Comparison of ENCODE assay signal across 18 mouse cellular contexts in the genomic region with DNA sequence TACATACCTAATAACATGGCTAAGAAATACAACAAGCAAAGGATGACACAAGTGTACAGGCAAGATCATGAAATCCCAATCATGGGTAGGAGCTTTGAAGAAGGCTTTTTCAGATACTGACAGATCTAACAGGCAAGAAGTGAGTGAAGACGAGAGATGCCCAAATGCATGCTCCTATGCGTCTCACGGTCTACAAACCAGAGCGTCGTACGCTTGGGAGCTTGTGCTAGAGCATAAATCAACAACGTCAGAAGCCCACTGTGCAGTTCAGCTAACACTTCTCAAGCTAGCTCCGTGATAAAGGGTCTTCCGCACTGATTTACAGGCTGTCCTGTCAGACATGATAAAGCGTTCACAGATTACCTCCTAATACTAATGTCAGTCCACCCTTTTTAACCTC.
"Had no signal": no experiment of that assay in that cellular context is flagged by ENCODE, and none has a peak within 500 bp of the region (broad histone marks: within the 10 kb centered on the region; RNA-seq: fewer than 3 reads in every experiment).

No protein-coding gene starts in this region.

- H3K4me2 ChIP-seq: lung, embryonic 14.5 days; neural tube, embryonic 13.5 days; neural tube, embryonic 15.5 days had no signal

- H3K4me3 ChIP-seq: midbrain, embryonic 10.5 days; myocyte; neural tube, embryonic 13.5 days; neural tube, embryonic 15.5 days had no signal

- H3K9me3 ChIP-seq: midbrain, embryonic 10.5 days; neural tube, embryonic 13.5 days; neural tube, embryonic 15.5 days had no signal

- ATAC-seq: midbrain, embryonic 16.5 days had no signal

- DNase-seq: lung, adult 18-20 months; lung, embryonic 14.5 days; lung, postnatal 10 days; lung, postnatal 4 days; midbrain, embryonic 14.5 days; retina, postnatal 1 day; right cerebral cortex, adult 18-20 months; right cerebral cortex, postnatal 25 days; right cerebral cortex, postnatal 4 days; spleen, adult 18-20 months; thymus, adult 18-20 months; thymus, postnatal 14 days; thymus, postnatal 36 days had no signal

- H3K9ac ChIP-seq: lung, embryonic 14.5 days; neural tube, embryonic 13.5 days; neural tube, embryonic 15.5 days had no signal

- H3K36me3 ChIP-seq: midbrain, embryonic 10.5 days; neural tube, embryonic 13.5 days; neural tube, embryonic 15.5 days had no signal

- H3K27me3 ChIP-seq: neural tube, embryonic 13.5 days; neural tube, embryonic 15.5 days had no signal

- H3K27ac ChIP-seq: midbrain, embryonic 10.5 days; neural tube, embryonic 13.5 days; neural tube, embryonic 15.5 days had no signal
